Mouse (Mus musculus): ENCODE results near the gene Ngef. TPM values are rescaled to one million over a fixed set of nuclear protein-coding genes. Genes with fewer than 3 reads are reported as not detected.
A peak's percentile ranks its signal among the peaks of the same experiment; 100 is the strongest.

Gene Ngef
- polyA plus RNA-seq (2016; fragmentation: Nextera tagmentation; extraction: Ambion mirVana) = 0.15 and 0.24 TPM in 2 replicates

DNA sequence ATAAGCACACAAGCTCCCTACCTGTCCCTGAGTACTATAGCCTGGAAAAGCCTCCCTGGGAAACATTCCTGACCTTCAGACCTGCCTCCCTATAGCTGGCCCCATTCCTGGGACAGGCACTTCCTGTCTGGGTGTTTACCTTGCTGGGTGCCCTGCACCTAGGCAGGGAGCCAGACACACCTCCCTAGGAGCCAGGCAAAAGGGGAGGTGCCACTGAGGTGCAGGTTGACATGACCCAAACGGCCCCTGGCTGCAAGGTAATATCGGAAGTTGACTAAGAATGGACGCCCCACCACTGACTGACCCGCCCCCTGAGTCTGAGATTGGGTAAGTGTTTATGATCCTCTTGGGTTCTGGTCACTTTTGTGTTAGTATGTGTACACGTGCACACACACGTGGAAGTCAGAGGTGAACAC is at the start of gene Ngef:
TSS of gene Ngef (minus strand) at position 71 of the 416 bp plus-strand sequence.
- no peak for ATAC-seq (ENCODE audit: insufficient number of reproducible peaks, low FRiP score)
- no peaks in the 10 kb centered on the region for H3K4me1 ChIP-seq (replicated peaks)
- 72% methylated on average over 6 of the region's 6 CpGs for WGBS
- H3K4me2 ChIP-seq = no peak within 1 kb of the TSS
- no peak within 1 kb of the TSS for H3K4me3 ChIP-seq
- H3K27ac ChIP-seq (ENCODE audit: poor library complexity, severe bottlenecking) = no peak within 1 kb of the TSS
- H3K9ac ChIP-seq = no peak within 1 kb of the TSS
- H3K27me3 ChIP-seq (replicated peaks) = no peaks in the 10 kb centered on the region
- no peaks in the 10 kb centered on the region for H3K36me3 ChIP-seq
- H3K9me3 ChIP-seq (replicated peaks) = 0 out of 2 replicates have a peak, but pooled peaks cover 3% of the 10 kb centered on the region

DNA sequence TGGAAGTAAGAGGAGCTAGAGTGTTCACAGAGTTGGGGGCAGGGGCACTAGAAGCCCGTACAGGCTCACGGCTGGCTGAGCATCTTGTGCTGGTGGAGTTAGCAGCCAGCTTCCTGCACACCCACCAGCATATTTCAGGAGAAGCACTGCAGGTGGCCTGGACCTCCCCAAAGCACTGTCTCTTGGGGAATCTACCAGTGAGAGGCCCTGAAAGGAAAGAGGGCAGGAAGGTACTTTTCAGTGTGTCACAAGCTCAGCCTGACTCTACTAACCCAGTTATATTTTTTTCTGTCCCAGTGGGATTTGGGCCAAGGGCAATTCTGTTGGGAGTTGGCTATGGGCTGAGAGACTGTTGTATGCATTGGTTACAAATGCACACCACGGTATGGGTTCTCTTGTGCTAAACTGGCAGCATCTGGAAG is 48.2 kb upstream of the Ngef start:
- H3K4me2 ChIP-seq = peak overlapping the region; percentile 53

DNA sequence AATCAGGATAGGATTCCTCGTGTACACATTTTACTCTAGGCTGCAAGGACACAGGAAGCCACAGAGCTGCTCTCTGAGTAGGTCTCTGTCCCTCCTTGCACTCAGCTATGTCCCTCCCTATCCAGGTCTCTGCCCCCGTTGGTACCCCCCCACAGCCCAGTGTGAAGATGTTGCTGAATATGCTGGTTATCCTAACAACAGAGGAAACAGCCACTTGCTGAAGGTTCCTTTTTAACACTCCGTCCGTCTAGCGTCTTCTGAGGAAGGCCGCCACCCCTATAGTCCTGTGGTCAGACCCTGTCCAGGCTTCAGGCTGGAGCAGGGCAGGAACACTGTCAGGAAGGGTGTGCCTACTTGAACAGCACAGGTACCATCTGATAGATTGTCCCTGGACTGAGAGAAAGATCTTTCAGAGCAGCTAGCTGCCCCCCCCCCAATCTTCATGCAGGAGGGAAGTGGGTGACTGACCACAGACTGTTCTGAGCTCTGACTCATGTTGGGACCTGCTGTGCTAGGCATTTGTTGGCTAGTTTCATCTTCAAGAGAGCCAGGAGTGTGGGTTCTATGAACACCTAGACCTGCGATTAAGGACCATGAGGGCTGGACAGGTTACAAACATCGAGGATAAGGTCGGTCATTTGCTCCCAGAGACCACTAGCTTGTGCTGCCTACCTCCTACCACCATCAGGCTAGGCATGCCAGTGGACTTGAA is 47.6 kb upstream of the Ngef start:
- no peaks in the 10 kb centered on the region for H3K27me3 ChIP-seq (replicated peaks)
- no peaks in the 10 kb centered on the region for H3K9me3 ChIP-seq (replicated peaks)
- 72% methylated on average over 9 of the region's 9 CpGs for WGBS
- peak overlapping the region; percentile 58 for H3K9ac ChIP-seq
- no peak overlapping the region for H3K27ac ChIP-seq (ENCODE audit: poor library complexity, severe bottlenecking)
- peak overlapping the region; percentile 29 for H3K4me3 ChIP-seq
- H3K4me2 ChIP-seq = peak overlapping the region; percentile 53
- no peaks in the 10 kb centered on the region for H3K36me3 ChIP-seq
- ATAC-seq (ENCODE audit: insufficient number of reproducible peaks, low FRiP score) = no peak
- peaks cover 28% of the 10 kb centered on the region for H3K4me1 ChIP-seq (replicated peaks)

More for the DNA sequence above, 48.2 kb upstream of the Ngef start:
- no peak for ATAC-seq (ENCODE audit: insufficient number of reproducible peaks, low FRiP score)
- Histone ChIP-seq H3K27me3 (replicated peaks) (no peaks in the 10 kb centered on the region), H3K9me3 (replicated peaks) (no peaks in the 10 kb centered on the region), H3K4me3 (no peak overlapping the region), H3K36me3 (no peaks in the 10 kb centered on the region), H3K4me1 (replicated peaks) (peaks cover 34% of the 10 kb centered on the region), H3K27ac (ENCODE audit: poor library complexity, severe bottlenecking) (no peak overlapping the region), H3K9ac (no peak overlapping the region)
- WGBS = 68% methylated on average over 3 of the region's 3 CpGs

DNA sequence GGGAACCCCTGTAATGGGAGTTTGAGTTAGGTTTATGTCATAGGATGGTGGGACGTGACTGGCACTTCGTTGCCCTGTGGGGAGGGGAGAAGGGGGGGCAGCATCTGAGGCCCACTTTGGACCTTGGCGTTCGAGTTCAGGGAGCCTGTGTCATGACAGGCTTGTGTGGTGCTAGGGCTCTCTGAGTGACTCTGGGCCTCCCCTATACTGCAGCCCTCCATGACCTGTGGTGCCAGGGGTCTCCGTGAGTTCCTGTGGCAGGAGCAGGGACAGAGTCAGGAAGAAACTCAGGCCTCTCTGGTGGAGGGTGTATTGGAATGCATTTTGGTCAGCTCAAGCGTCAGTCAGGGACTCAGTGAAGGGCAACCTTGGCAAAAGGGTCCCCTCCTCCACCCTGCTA is 47.0 kb upstream of the Ngef start:
- WGBS = 73% methylated on average over 6 of the region's 6 CpGs
- H3K36me3 ChIP-seq = no peaks in the 10 kb centered on the region
- H3K27ac ChIP-seq (ENCODE audit: poor library complexity, severe bottlenecking) = peak overlapping the region; percentile 5; the same call in 1 of the 2 replicates
- H3K9me3 ChIP-seq (replicated peaks) = no peaks in the 10 kb centered on the region
- H3K9ac ChIP-seq = peak overlapping the region; percentile 58
- no peaks in the 10 kb centered on the region for H3K27me3 ChIP-seq (replicated peaks)
- H3K4me3 ChIP-seq = peak overlapping the region; percentile 29
- H3K4me1 ChIP-seq (replicated peaks) = peaks cover 28% of the 10 kb centered on the region
- peak; percentile 59 for ATAC-seq (ENCODE audit: insufficient number of reproducible peaks, low FRiP score)
- H3K4me2 ChIP-seq = peak overlapping the region; percentile 53

DNA sequence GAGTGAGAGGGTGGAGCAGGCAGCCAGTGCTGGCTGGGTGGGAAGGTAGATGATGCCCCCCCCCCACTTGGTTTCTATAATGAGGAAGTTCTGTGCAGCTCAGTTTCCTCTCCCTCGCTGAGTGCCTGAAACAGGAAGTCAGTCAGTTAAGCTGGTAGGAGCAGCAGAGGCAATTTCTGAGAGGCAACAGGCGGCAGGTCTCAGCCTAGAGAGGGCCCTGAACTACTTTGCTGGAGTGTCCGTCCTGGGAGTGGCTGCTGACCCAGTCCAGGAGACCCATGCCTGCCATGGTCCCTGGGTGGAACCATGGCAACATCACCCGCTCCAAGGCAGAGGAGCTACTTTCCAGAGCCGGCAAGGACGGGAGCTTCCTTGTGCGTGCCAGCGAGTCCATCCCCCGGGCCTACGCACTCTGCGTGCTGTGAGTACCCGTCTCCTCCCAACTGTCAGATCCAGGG is 46.6 kb upstream of the Ngef start, which contains the start of gene Inpp5d:
TSS of gene Inpp5d (plus strand) at position 102 of the 458 bp plus-strand sequence.
- H3K27me3 ChIP-seq (replicated peaks) = no peaks in the 10 kb centered on the region
- peak within 1 kb of the TSS; percentile 58 for H3K9ac ChIP-seq
- peak within 1 kb of the TSS; percentile 53 for H3K4me2 ChIP-seq
- peak; percentile 44 for ATAC-seq (ENCODE audit: insufficient number of reproducible peaks, low FRiP score)
- peaks cover 28% of the 10 kb centered on the region for H3K4me1 ChIP-seq (replicated peaks)
- peak within 1 kb of the TSS; percentile 29 for H3K4me3 ChIP-seq
- 70% methylated on average over 12 of the region's 12 CpGs for WGBS
- peak within 1 kb of the TSS; percentile 5; the same call in 1 of the 2 replicates for H3K27ac ChIP-seq (ENCODE audit: poor library complexity, severe bottlenecking)
- no peaks in the 10 kb centered on the region for H3K36me3 ChIP-seq
- no peaks in the 10 kb centered on the region for H3K9me3 ChIP-seq (replicated peaks)

DNA sequence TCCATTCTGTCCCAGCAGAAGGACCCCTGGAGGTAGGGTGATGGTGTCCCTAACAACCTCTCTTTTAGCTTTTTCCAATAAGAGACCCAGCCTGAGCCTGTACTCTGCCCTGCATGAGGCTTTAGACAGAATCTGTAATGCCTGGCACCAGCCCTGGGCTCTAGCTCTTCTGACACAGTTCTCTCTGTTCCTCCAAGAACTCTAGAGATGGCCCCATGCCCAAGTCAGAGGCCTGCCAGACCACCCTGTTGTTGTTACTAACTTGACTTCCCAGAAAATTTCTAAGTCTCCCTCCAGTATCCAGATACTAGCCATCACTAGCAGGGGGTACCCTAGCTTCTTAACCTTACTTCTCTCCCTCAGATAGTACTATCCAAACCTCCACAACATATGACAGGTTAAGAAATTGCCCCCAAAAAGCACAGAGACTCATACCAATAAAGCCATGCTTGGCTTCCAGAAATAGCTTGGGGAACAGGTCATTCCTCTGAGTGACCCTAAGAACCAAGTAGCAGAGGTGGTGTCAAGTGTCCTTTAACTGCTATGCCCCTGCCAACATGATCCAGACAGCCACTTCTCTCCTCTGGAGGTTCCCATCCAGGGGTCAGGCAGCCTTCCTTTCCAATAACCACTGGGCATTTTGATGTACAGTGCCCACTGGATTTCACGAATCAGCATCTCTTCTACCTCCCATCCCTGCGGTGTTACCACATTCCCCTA is 41.1 kb upstream of the Ngef start:
- WGBS = 85% methylated on average over 2 of the region's 2 CpGs
- Histone ChIP-seq H3K27me3 (replicated peaks) (no peaks in the 10 kb centered on the region), H3K36me3 (no peaks in the 10 kb centered on the region), H3K4me1 (replicated peaks) (no peaks in the 10 kb centered on the region), H3K9ac (no peak overlapping the region), H3K4me2 (no peak overlapping the region), H3K27ac (ENCODE audit: poor library complexity, severe bottlenecking) (no peak overlapping the region), H3K9me3 (replicated peaks) (peaks cover 4% of the 10 kb centered on the region), H3K4me3 (no peak overlapping the region)
- ATAC-seq (ENCODE audit: insufficient number of reproducible peaks, low FRiP score) = no peak

DNA sequence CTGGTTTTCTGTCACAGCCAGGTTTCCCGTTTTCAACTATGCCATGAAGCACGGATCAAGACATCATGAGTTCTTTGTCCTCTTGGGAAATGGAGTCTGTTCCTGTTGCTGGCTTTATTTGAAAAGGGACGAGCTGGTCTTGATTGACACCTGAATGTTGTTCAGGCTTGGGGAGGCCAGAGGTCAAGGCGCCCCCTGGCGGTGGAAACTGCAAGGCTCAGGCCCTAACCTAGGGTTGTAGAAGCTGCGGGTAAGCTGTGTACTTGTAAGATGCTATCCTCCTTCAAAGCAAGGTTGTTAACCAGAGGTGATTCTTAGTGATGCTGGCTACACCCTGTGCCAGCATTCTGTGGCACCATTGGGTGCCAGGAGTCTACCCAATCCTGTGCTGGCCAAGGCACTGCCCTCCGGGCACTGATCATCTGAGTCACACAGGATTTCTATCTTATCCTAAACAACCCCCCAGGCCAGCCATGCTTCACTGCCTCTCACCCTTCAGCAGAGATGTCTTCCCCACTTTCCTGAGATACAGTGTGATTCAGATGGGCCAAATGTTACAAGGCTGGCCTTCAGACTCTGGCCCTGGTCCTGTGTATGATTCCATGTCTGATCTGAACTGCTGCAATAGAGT is 34.9 kb upstream of the Ngef start:
- no peak overlapping the region for H3K27ac ChIP-seq (ENCODE audit: poor library complexity, severe bottlenecking)
- WGBS = 37% methylated on average over 7 of the region's 7 CpGs
- no peak overlapping the region for H3K9ac ChIP-seq
- no peaks in the 10 kb centered on the region for H3K4me1 ChIP-seq (replicated peaks)
- no peak for ATAC-seq (ENCODE audit: insufficient number of reproducible peaks, low FRiP score)
- no peaks in the 10 kb centered on the region for H3K36me3 ChIP-seq
- no peak overlapping the region for H3K4me2 ChIP-seq
- H3K27me3 ChIP-seq (replicated peaks) = 0 out of 2 replicates have a peak, but pooled peaks cover 6% of the 10 kb centered on the region
- H3K9me3 ChIP-seq (replicated peaks) = peaks cover 4% of the 10 kb centered on the region
- H3K4me3 ChIP-seq = no peak overlapping the region

DNA sequence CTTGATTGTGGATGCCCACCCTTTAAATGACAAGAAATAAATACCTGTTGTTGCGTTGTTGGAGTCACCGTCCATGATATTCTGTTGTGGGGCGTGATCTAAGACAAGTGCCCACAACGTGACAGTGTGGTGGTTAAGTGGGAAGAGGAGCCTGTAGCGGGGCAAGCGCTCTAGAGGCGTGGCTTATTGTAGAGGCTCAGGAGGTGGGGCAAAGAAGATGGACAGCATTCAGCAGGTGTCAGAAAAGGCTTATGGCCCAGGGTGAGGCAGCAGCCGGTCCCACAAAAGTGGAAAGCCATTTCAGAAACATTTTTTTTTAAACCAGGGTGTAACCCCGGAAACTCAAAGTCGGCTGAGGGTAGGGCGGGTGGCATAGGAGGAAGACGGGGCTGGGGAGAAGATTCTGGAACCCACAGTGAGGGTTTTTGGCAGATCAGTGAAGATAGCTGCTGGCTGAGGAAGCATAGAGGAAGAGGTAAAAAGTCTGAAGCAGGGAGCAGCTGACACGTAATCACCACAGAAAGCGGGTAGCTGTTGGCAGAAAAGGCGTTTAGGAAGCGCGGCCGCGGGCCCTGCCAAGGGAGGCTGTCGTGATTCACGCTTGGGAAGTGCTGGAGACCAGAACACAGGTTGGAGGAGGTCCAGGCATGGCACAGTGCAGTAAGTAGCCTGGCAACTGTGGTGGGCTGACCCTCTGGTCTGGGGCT is 33.9 kb upstream of the Ngef start:
- Histone ChIP-seq H3K4me3 (no peak overlapping the region), H3K27ac (ENCODE audit: poor library complexity, severe bottlenecking) (no peak overlapping the region), H3K4me1 (replicated peaks) (no peaks in the 10 kb centered on the region), H3K27me3 (replicated peaks) (0 out of 2 replicates have a peak, but pooled peaks cover 6% of the 10 kb centered on the region), H3K4me2 (no peak overlapping the region), H3K36me3 (no peaks in the 10 kb centered on the region), H3K9ac (no peak overlapping the region), H3K9me3 (replicated peaks) (no peaks in the 10 kb centered on the region)
- WGBS = 71% methylated on average over 21 of the region's 21 CpGs
- ATAC-seq (ENCODE audit: insufficient number of reproducible peaks, low FRiP score) = no peak

DNA sequence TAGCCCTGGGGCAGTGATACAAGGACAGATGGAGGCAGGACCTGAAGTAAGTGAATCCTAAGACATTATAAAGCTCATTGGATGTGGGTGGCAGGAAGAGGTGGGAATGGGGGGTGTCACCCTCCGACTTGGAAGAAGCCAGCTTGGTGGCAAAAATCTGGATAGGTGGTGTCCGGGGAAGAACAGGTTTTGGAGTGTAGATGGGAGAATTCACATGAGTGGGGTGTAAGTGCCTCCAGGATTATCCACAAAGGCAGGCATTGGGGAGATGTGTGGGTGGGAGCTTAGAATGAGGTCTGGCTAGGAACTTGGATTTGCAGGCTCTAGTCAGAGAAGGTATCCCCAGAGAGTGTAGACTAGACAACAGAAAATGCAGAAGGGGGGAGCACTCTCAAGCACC is 31.6 kb upstream of the Ngef start:
- WGBS = 83% methylated on average over 2 of the region's 2 CpGs
- H3K4me2 ChIP-seq = no peak overlapping the region
- H3K9me3 ChIP-seq (replicated peaks) = no peaks in the 10 kb centered on the region
- no peak overlapping the region for H3K4me3 ChIP-seq
- H3K9ac ChIP-seq = no peak overlapping the region
- no peak overlapping the region for H3K27ac ChIP-seq (ENCODE audit: poor library complexity, severe bottlenecking)
- H3K27me3 ChIP-seq (replicated peaks) = 0 out of 2 replicates have a peak, but pooled peaks cover 6% of the 10 kb centered on the region
- no peak for ATAC-seq (ENCODE audit: insufficient number of reproducible peaks, low FRiP score)
- no peaks in the 10 kb centered on the region for H3K4me1 ChIP-seq (replicated peaks)
- H3K36me3 ChIP-seq = no peaks in the 10 kb centered on the region

DNA sequence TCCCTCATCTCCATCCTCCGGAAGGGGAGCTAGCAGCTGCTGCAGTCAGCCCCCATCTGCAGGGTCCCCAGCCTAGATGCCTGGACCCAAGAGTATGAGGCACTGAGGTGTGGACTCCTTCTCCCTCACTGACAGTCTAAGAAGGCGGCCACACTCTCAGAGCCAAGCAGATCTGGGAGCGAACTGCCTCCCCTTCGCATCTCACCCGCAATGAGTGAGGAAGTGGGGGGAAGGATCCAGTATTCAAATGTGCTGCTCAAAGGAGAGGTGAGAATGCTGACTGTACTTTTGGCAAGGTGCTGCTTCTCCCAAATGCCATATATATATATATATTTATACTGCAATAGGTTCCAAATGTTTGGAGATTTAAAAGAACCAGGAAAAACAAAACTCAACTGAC is 29.7 kb upstream of the Ngef start:
- Histone ChIP-seq H3K4me3 (no peak overlapping the region), H3K36me3 (no peaks in the 10 kb centered on the region), H3K9me3 (replicated peaks) (no peaks in the 10 kb centered on the region), H3K4me1 (replicated peaks) (no peaks in the 10 kb centered on the region), H3K27ac (ENCODE audit: poor library complexity, severe bottlenecking) (no peak overlapping the region), H3K4me2 (no peak overlapping the region), H3K9ac (no peak overlapping the region), H3K27me3 (replicated peaks) (0 out of 2 replicates have a peak, but pooled peaks cover 6% of the 10 kb centered on the region)
- 90% methylated on average over 5 of the region's 5 CpGs for WGBS
- no peak for ATAC-seq (ENCODE audit: insufficient number of reproducible peaks, low FRiP score)

All from heart, embryonic 12.5 days (tissue).